Mouse (Mus musculus) stomach, postnatal 0 days (tissue): ENCODE data around the gene Spag6l. TPM values are rescaled to one million over a fixed set of nuclear protein-coding genes. Genes with fewer than 3 reads are reported as not detected.

Experiments
- ATAC-seq: fragments of 200-750 bp; cut with Nextera tagmentation; 2 replicates; pipeline ENCODE4 v1.8.0; 2017; ENCODE audit not compliant: low FRiP score, low TSS enrichment
- DNase-seq: peaks from one replicate; pipeline ENCODE4 v3.0.0-alpha.2; 2016; ENCODE audit warnings: low spot score
- H3K27ac ChIP-seq: fragments of 300-500 bp; sonication (generic); replicated peaks from 2 replicates; pipeline ENCODE4 v1.5.1; 2014; ENCODE audit warnings: mild to moderate bottlenecking, control low read depth
- H3K27me3 ChIP-seq: fragments of 300-500 bp; sonication (generic); 2 replicates; pipeline ENCODE4 v1.6.1; 2014; ENCODE audit warnings: low read length; ENCODE audit not compliant: control insufficient read depth, insufficient read depth
- H3K36me3 ChIP-seq: fragments of 300-500 bp; sonication (generic); 2 replicates; pipeline ENCODE4 v1.6.1; 2014; ENCODE audit warnings: low read length, mixed read lengths; ENCODE audit not compliant: control insufficient read depth, insufficient read depth
- H3K4me1 ChIP-seq: fragments of 300-500 bp; sonication (generic); replicated peaks from 2 replicates; pipeline ENCODE4 v1.6.1; 2014; ENCODE audit warnings: antibody characterized with exemption; ENCODE audit not compliant: control insufficient read depth, insufficient read depth
- H3K4me2 ChIP-seq: fragments of 300-500 bp; sonication (generic); replicated peaks from 2 replicates; pipeline ENCODE4 v1.6.1; 2014; ENCODE audit warnings: low read depth, mild to moderate bottlenecking, control low read depth, moderate library complexity
- H3K4me3 ChIP-seq: fragments of 300-500 bp; sonication (generic); 2 replicates; pipeline ENCODE4 v1.5.1; 2014; ENCODE audit warnings: low read depth, low read length, control low read depth
- H3K9ac ChIP-seq: fragments of 300-500 bp; sonication (generic); 2 replicates; pipeline ENCODE4 v1.6.1; 2014; ENCODE audit warnings: mild to moderate bottlenecking, low read length, control low read depth, mixed read lengths
- H3K9me3 ChIP-seq: fragments of 300-500 bp; sonication (generic); 2 replicates; pipeline ENCODE4 v1.6.1; 2016; ENCODE audit warnings: low read length; ENCODE audit not compliant: control insufficient read depth
- CTCF ChIP-seq: IDR thresholded peaks from 2 replicates; pipeline ENCODE4 v1.5.1; 2016; ENCODE audit warnings: antibody characterized with exemption, low read depth, mild to moderate bottlenecking, moderate library complexity
- EP300 ChIP-seq: optimal IDR thresholded peaks from 2 replicates; pipeline ENCODE3; 2016; ENCODE audit warnings: antibody characterized with exemption
- WGBS: fragments of 180-500 bp; shearing (Covaris S2); extraction: QIAGEN DNeasy Blood & Tissue Kit; methylation state at CpG from one replicate; pipeline ENCODE4 v1.1.7; 2014; 5-methylcytosine and 5-hydroxymethylcytosine counted together
- polyA plus RNA-seq: library from polyadenylated mRNA; unstranded; fragments of >200 nt; fragmentation: Nextera tagmentation; extraction: Ambion mirVana; gene quantifications from 2 replicates; pipeline ENCODE4 v1.2.1, GENCODE M21; 2015

The Spag6l gene
- polyA plus RNA-seq, 1 experiment from 2014 or later: 0.17 TPM

GRCm38 (mm10) chr16:16806325-16806724 lies 22.9 kb downstream of the Spag6l start:
- ATAC-seq (no peak), DNase-seq (no peak)
- no peaks in the 10 kb centered on the region for H3K36me3 ChIP-seq
- no peak overlapping the region for H3K4me3 ChIP-seq
- H3K27ac ChIP-seq: no peak overlapping the region
- H3K4me1 ChIP-seq: no peaks in the 10 kb centered on the region
- no peak for TF ChIP-seq EP300
- no peak for TF ChIP-seq CTCF
- no peak overlapping the region for H3K4me2 ChIP-seq
- H3K9me3 ChIP-seq: no peaks in the 10 kb centered on the region
- H3K27me3 ChIP-seq: no peaks in the 10 kb centered on the region
- H3K9ac ChIP-seq: no peak overlapping the region
- WGBS: 66% methylated on average over 2 of the region's 2 CpGs

Other genes with a start within 250 kb of the Spag6l start
- 4.6 and 4.7 TPM in 2 replicates for gene Fgd4, start 228.9 kb downstream of the Spag6l start, polyA plus RNA-seq
- gene Olfr19, start 153.1 kb downstream of the Spag6l start, polyA plus RNA-seq: not detected in 2 replicates
- 0.19 TPM in 1 of 2 replicates, not detected in the other for gene Igll1, start 34.5 kb upstream of the Spag6l start, polyA plus RNA-seq
- 29.4 and 33.6 TPM in 2 replicates for gene Top3b, start 41.3 kb upstream of the Spag6l start, polyA plus RNA-seq
- 0.91 and 1.1 TPM in 2 replicates for gene Vpreb1, start 41.4 kb upstream of the Spag6l start, polyA plus RNA-seq
- gene Ppm1f, start 67.0 kb upstream of the Spag6l start, polyA plus RNA-seq: 5.5 and 6.0 TPM in 2 replicates
- 92.7 and 93.2 TPM in 2 replicates for gene Mapk1, start 153.9 kb upstream of the Spag6l start, polyA plus RNA-seq
- gene Ypel1, start 240.2 kb upstream of the Spag6l start, polyA plus RNA-seq: 5.9 and 6.2 TPM in 2 replicates